Comparison of ENCODE assay signal across 27 mouse cellular contexts in the genomic region with DNA sequence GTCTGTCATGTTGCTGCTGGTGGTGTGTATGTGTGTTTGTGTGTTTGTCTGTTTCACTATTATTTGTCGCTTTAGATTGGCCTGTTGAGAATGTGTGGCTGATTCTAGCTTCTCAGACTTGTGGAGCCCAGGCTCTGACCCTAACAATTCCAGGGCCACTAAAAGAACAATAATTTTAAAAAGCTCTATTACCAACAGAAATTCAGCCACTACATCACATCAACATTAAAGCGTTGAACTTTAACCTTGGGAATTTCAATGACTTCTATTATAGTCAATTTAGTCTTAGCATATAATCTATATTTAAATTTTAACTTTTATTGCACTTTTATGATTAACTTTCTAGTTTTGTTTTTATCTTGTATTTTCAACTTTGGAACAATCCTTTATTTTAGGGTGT.
"Had no signal": no experiment of that assay in that cellular context is flagged by ENCODE, and none has a peak within 500 bp of the region (broad histone marks: within the 10 kb centered on the region; RNA-seq: fewer than 3 reads in every experiment).

No protein-coding gene starts in this region.

- H3K4me3 ChIP-seq: embryonic facial prominence, embryonic 10.5 days; embryonic facial prominence, embryonic 12.5 days; embryonic facial prominence, embryonic 13.5 days; embryonic facial prominence, embryonic 15.5 days; erythroblast, embryonic 14.5 days; forebrain, embryonic 10.5 days; forebrain, embryonic 12.5 days; forebrain, embryonic 13.5 days; forebrain, embryonic 15.5 days; gastrocnemius, adult 2 months had no signal

- H3K4me1 ChIP-seq: embryonic facial prominence, embryonic 10.5 days; embryonic facial prominence, embryonic 12.5 days; embryonic facial prominence, embryonic 13.5 days; embryonic facial prominence, embryonic 15.5 days; forebrain, embryonic 10.5 days; forebrain, embryonic 12.5 days; forebrain, embryonic 13.5 days; forebrain, embryonic 15.5 days had no signal

- DNase-seq: cerebellum, adult 2 months; cerebellum, adult 8-10 months; cerebellum, adult 9-10 months; cerebellum, adult 9-11 months; cerebellum, postnatal 10 days; cerebellum, postnatal 14 days; cerebellum, postnatal 25 days; cerebellum, postnatal 36 days; embryo, embryonic 11 days; forebrain, postnatal 0 days; gastrocnemius, adult 2 months; gastrocnemius, postnatal 10 days; gastrocnemius, postnatal 14 days; gastrocnemius, postnatal 25 days; gastrocnemius, postnatal 36 days; heart, adult 18-20 months had no signal

- H3K9ac ChIP-seq: embryonic facial prominence, embryonic 12.5 days; embryonic facial prominence, embryonic 13.5 days; embryonic facial prominence, embryonic 15.5 days; forebrain, embryonic 12.5 days; forebrain, embryonic 13.5 days; forebrain, embryonic 15.5 days; forebrain, postnatal 0 days had no signal

- H3K36me3 ChIP-seq: embryonic facial prominence, embryonic 10.5 days; embryonic facial prominence, embryonic 12.5 days; embryonic facial prominence, embryonic 13.5 days; embryonic facial prominence, embryonic 15.5 days; forebrain, embryonic 10.5 days; forebrain, embryonic 12.5 days; forebrain, embryonic 15.5 days had no signal

- H3K9me3 ChIP-seq: embryonic facial prominence, embryonic 10.5 days; embryonic facial prominence, embryonic 12.5 days; embryonic facial prominence, embryonic 13.5 days; embryonic facial prominence, embryonic 15.5 days; forebrain, embryonic 10.5 days; forebrain, embryonic 12.5 days; forebrain, embryonic 13.5 days; forebrain, embryonic 15.5 days had no signal

- H3K4me2 ChIP-seq: embryonic facial prominence, embryonic 12.5 days; embryonic facial prominence, embryonic 13.5 days; embryonic facial prominence, embryonic 15.5 days; forebrain, embryonic 12.5 days; forebrain, embryonic 13.5 days; forebrain, embryonic 15.5 days had no signal

- H3K27me3 ChIP-seq: embryonic facial prominence, embryonic 12.5 days; embryonic facial prominence, embryonic 13.5 days; embryonic facial prominence, embryonic 15.5 days; forebrain, embryonic 12.5 days; forebrain, embryonic 13.5 days; forebrain, embryonic 15.5 days had no signal

- H3K27ac ChIP-seq: embryonic facial prominence, embryonic 10.5 days; embryonic facial prominence, embryonic 12.5 days; embryonic facial prominence, embryonic 13.5 days; embryonic facial prominence, embryonic 15.5 days; forebrain, embryonic 10.5 days; forebrain, embryonic 12.5 days; forebrain, embryonic 13.5 days; forebrain, embryonic 15.5 days; gastrocnemius, adult 2 months had no signal

- ATAC-seq: forebrain, embryonic 13.5 days; forebrain, embryonic 14.5 days; forebrain, embryonic 15.5 days; forebrain, embryonic 16.5 days; forebrain, postnatal 0 days had no signal
